Mouse (Mus musculus): ENCODE data around the gene Zfp507.

Gene Zfp507

GRCm38 (mm10) chr7:35802906-35803595 lies at the start of gene Zfp507:
Gene Zfp507, minus strand, starts transcription at chr7:35803003.
- DNase-seq (ENCODE audit: low spot score): peak; percentile 80

DNA sequence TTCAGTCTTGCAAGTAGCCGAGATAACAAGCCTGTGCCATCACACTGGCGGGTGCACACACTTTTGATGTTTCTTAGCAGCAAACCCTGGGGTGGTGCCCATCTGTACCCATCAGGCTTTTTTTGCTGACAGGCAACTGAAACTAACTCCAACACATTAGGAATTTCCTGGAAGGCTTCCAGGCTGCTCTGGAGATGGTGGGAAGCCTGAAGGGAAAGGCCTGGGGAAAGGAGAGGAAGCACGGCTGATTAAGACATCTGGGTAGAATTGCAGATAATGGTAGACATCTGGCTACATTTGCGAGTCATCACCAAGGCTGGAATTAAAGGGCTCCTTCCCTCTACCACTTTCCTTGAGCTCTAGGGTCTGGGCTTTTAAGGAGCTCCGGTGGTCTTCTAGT lies 47.6 kb upstream of the Zfp507 start:
- no peak for DNase-seq (ENCODE audit: low spot score)

DNA sequence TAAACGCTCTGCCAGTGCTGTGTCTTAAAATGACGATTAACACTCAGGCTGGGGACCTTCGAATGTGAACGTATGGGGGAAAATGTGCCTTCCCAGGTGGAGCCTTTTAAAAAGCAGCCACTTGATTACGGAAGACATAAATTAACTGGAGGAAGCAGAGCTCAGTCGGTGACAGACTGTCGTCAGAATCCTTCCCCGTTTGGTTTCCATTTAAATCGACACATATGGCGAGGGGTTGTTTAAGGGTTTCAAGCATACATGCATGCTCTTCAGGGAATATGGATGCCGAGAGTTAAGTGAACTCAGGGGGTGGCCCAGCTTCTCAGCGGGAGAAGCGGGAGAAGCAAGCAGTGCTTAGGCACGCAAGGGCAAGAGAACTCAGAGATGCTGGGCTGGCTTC lies 45.7 kb upstream of the Zfp507 start:
- DNase-seq (ENCODE audit: low spot score): no peak

GRCm38 (mm10) chr7:35840504-35840903 lies 37.7 kb upstream of the Zfp507 start:
- no peak for DNase-seq (ENCODE audit: low spot score)

DNA sequence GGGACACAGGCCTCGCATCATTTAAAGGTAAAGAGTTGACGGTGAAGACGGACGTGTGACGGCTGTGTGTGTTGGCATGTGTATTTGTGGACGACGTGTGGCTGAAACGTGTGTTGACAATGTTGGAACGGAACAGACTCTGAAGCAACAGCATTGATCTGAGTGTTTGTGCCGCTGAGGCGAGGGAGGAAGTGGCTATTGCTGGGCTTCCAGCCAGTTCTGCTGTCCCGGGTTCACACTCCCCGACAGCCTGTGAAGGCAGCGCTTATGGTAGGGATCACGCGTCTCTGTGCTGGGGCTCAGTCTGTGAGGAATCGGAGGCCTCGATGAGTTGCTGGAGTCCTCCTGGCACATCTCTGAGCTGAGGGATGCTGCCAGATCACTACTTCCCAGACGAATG lies 34.0 kb upstream of the Zfp507 start:
- DNase-seq (ENCODE audit: low spot score): no peak

DNA sequence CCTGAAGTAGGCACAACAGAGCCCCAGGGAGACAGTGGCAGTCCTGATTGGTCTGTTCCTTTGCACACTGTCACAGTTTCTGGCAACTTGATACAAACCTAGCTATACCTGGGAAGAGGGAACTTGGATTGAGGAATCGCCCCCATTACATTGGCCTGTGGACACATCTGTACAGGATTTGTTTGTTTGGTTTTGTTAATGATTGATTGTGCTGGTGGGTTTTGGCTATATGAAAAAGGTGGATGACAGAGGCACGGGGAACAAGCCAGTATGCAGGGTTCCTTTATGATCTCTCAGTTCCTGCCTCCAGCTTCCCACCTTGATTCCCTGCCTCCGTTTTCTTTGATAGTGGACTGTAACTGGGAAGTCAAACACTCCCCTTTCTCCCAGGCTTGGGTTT lies 33.6 kb upstream of the Zfp507 start:
- no peak for DNase-seq (ENCODE audit: low spot score)

- DNase-seq (ENCODE audit: low spot score): no peak
Measured at GRCm38 (mm10) chr7:35830119-35830518, 27.3 kb upstream of the Zfp507 start.

- DNase-seq (ENCODE audit: low spot score): no peak
Measured at GRCm38 (mm10) chr7:35823906-35824305, 21.1 kb upstream of the Zfp507 start.

DNA sequence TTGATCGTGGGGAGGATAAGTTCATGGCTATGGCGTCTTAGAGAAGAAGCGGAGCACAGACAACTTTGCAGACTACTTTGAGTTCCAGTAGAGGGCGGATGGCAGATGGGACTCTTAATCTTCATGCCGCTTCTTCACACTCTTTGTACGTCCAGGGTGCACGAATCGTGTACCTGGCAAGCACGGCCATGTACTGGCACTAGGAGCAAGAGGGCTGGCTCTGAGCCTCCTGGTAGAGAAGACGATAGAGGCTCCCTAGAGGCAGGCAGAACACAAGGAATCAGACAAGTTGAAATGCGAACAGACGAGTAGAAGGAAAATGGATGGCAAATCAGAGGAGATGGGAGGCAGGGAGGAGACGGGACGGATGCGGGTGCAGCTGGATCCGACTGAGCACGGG lies 19.5 kb upstream of the Zfp507 start:
- no peak for DNase-seq (ENCODE audit: low spot score)

DNA sequence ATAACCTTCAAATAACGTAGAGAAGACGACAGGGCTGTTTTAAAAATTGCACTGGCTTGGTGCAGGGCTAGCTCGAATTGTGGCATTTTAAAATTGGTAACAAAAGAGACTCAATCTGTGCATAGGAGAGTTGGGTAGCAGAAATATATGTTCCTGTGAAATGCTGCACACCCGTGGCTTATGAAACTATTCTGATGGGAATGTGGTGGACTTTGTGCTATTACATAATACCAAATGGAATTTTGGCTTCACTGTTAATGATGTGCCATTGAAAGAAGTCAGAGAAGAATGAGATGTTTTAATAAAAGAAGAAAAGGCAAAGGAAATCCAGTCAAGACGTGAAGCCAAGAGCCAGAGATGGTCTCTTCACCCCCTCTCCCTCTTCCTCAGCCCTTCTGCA lies 18.6 kb upstream of the Zfp507 start:
- DNase-seq (ENCODE audit: low spot score): no peak

DNA sequence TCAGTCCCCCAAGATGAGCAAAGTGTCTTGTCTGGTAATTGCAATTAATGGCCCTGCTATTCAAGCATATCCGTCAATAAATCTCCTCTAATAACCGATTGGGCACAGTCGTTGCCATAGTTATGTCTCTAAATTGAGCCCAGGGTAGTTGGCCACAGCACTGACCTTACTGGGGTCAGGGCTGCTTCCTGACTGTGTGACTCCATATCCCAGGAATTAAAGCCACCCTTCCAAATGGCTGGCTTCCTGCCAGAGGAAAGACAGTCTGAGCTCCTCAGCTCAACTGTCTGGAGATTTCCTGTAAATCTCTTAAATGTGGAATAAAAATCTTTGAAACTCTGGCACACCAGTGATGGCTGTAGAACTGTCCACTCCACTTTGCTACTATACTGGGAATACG lies 16.7 kb upstream of the Zfp507 start:
- DNase-seq (ENCODE audit: low spot score): no peak

DNA sequence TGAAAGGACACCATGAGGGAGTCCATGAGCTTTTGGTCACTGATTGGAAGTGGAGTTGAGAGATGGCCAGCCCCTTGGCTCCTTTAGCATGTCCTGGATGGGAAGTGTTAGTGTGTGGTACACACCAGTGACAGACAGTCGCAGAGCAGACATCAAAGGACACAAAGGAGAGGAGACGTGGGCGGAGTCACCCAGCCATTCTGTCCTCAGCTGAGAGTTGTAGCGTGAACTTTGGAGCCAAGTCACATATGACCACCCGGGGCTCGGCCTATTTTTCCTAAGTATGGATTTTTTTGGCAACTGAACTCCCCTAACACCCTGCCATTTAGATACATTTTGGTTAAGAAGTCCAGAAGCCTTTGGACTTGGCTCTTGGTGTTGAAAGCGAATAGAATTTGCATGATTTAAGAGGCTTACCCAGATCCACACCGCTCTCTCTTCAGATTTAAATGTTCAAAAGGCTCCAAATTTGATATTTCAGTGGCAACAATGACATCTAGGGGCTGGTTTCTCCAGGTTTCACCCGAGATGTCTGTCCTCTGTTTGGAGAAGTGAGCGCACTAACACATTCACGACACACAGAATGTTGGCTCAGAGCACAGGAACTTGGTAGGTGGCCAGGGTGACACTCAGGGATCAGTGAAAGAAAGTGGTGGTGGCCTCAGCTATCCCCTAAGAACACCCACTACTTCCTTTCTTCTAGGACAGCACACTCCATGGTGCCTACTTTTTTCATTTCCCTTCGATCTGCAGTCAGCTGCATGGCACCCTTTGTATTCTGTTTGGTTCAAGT lies 12.2 kb upstream of the Zfp507 start:
- no peak for DNase-seq (ENCODE audit: low spot score)

DNA sequence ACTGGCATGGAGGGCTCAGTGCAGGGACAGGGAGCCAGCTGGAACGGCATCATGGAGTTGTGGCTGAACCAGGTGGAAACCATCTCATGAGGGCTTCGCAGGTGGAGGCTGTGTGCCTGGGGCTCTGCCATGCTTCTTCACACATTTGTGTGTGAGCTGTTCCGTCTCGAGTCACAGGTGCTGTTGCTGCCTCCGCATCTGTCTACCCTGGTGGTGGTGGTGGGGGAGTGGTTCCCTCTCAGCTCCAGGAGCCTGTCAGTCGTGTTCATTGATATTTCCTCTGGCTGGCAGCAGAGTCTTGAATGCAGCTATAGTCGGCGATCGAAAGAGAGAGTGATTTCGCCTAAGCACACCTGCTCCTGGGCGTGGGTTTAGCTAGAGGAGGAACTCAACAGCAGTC lies 10.5 kb upstream of the Zfp507 start:
- no peak for DNase-seq (ENCODE audit: low spot score)

- DNase-seq (ENCODE audit: low spot score): no peak
Measured at GRCm38 (mm10) chr7:35810736-35811135, 7.9 kb upstream of the Zfp507 start.

- DNase-seq (ENCODE audit: low spot score): no peak
Measured at GRCm38 (mm10) chr7:35804206-35804605, 1.4 kb upstream of the Zfp507 start.

DNA sequence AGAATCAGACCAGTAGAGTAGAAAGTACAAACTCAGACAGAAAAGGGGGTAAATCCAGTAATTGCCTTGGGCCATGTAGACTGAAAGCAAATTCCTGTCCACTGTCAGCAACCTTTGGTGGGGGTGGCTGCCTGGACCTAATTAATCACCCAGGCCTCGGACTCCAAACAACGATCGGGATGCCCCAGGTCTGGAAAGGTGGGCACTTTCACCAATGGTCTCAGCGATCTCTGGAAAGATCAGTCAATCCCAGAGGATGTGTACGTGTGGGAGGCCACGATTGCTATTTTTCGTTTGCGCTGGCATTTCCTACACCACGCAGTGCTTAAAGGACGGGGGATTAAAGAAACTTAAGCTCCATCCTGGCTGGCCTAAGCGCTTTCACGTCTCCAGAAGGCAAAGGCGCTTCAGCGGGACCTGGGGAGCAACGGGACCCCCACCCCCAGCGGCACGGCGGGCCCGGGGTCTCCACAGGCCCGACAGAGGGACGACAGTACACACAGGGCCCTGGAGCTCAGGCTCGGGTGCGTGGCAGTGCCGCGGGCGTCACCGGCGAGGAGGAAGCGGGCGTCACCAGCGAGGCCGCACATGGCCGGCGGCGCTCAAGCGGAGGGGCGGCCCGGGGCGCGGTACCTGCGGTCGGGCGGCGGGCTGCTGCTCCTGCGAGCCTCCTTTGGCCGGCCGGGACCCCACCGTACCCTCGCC lies 450 bp downstream of the Zfp507 start:
- no peak for DNase-seq (ENCODE audit: low spot score)

DNA sequence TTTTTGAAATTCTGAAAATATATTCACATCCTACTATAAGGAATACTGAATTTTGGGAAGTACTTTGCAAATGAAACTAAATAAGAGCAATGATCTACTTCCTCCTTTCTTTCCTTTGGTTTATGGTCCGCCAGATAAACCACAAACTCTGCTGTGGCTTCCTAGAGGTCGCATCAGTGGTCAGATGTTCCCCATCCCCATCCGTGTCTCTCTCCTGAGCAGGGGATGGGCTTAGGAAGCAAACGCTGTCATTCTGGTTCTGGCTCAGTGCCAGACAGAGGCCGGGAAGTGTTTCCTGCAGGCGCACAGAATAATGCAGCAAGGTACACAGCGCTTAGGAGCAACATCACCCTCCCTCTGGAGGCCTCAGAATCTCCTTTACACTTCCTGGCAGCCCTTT lies 6.7 kb downstream of the Zfp507 start:
- DNase-seq (ENCODE audit: low spot score): no peak

GRCm38 (mm10) chr7:35794145-35794664 lies 8.6 kb downstream of the Zfp507 start:
- no peak for DNase-seq (ENCODE audit: low spot score)

GRCm38 (mm10) chr7:35792150-35792848 lies 10.5 kb downstream of the Zfp507 start:
- DNase-seq (ENCODE audit: low spot score): no peak

GRCm38 (mm10) chr7:35790926-35791325 lies 11.9 kb downstream of the Zfp507 start:
- no peak for DNase-seq (ENCODE audit: low spot score)

DNA sequence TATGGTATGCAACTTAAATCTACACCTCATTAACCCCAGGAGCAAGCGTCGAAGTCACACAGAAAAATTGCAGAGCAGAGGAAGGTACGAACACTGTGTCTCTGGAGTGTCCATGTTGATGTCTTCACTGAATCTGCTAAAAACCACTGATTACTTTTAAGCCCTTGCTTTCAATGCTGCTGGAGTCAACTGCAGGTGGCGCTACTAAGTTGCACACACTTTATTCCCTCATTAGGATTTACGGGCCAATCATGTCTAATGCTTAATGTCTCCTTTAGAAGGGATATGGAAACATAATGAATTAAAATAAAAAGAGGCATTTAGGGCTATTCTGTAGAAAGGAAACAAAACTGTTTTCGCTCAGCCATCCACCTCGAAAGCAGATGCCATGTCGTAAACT lies 12.6 kb downstream of the Zfp507 start:
- DNase-seq (ENCODE audit: low spot score): no peak

DNA sequence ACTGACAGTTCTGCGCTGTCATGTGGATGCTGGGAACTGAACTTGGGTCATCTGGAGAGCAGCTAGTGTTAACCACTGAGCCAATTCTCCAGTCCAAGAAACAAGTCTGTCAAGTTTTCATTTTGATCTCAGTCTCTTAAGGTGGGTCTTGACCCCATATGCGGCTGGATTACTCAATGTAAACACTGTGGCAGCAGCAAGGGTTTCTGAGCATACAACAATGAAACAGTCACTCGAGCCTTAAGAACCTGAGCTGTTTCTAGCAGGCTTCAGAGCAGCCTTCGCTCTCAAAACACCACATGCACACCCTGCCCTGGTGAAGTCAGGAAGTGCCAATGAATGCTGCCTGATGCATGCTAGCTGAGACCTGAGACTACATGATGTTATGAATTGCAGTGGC lies 17.2 kb downstream of the Zfp507 start:
- DNase-seq (ENCODE audit: low spot score): no peak
